Mouse (Mus musculus) MEL (cell line): ENCODE measurements around the gene Atp5d. TPM values are rescaled to one million over a fixed set of nuclear protein-coding genes. Genes with fewer than 3 reads are reported as not detected.
A peak's percentile ranks its signal among the peaks of the same experiment; 100 is the strongest.

Source experiments
- DNase-seq: peaks from one replicate; pipeline ENCODE4 v3.0.0; 2011; ENCODE audit warnings: low read depth, low spot score
- H3K27ac ChIP-seq: 2 replicates; pipeline ENCODE4 v1.5.1; 2012; ENCODE audit warnings: low read depth, mild to moderate bottlenecking, control low read depth, low read length, moderate library complexity; ENCODE audit not compliant: control insufficient read depth
- H3K27me3 ChIP-seq, 2 experiments: fragments of 150-350 bp in 1 of 2; sonication (generic) in 1 of 2; 2 replicates each; pipeline ENCODE4 v1.6.1; 2012; ENCODE audit warnings: low read length in 2 of 2, mild to moderate bottlenecking in 2 of 2, improper control_type of control experiment in 1 of 2, moderate library complexity in 1 of 2; ENCODE audit not compliant: insufficient read depth in 2 of 2, control insufficient read depth in 1 of 2
- H3K36me3 ChIP-seq, 2 experiments: 2 replicates each; pipeline ENCODE4 v1.6.1; 2012 to 2014; ENCODE audit warnings: low read length in 2 of 2, improper control_type of control experiment in 1 of 2, inconsistent platforms in 1 of 2, mild to moderate bottlenecking in 1 of 2; ENCODE audit not compliant: insufficient read depth in 2 of 2, control insufficient read depth in 1 of 2
- H3K4me1 ChIP-seq, 2 experiments: fragments of 150-350 bp in 1 of 2; sonication (generic) in 1 of 2; 2 replicates each; pipeline ENCODE4 v1.6.1; 2012; ENCODE audit warnings: low read length in 2 of 2, improper control_type of control experiment in 1 of 2, mild to moderate bottlenecking in 1 of 2; ENCODE audit not compliant: insufficient read depth in 2 of 2, control insufficient read depth in 1 of 2
- H3K4me3 ChIP-seq, 2 experiments: fragments of 150-350 bp in 1 of 2; sonication (generic) in 1 of 2; 2 replicates each; pipeline ENCODE4 v1.5.1; 2012; ENCODE audit warnings: low read depth in 2 of 2, low read length in 2 of 2, mild to moderate bottlenecking in 2 of 2, moderate library complexity in 2 of 2, control low read depth in 1 of 2, improper control_type of control experiment in 1 of 2; ENCODE audit not compliant: control insufficient read depth in 1 of 2, insufficient read depth in 1 of 2
- H3K79me2 ChIP-seq: 2 replicates; pipeline ENCODE4 v1.6.1; 2012; ENCODE audit warnings: mild to moderate bottlenecking, low read length, moderate library complexity; ENCODE audit not compliant: control insufficient read depth, poor library complexity, insufficient read depth
- H3K9ac ChIP-seq: 2 replicates; pipeline ENCODE4 v1.6.1; 2012; ENCODE audit warnings: low read depth, mild to moderate bottlenecking, control low read depth, low read length, moderate library complexity; ENCODE audit not compliant: control insufficient read depth, poor library complexity, severe bottlenecking
- H3K9me3 ChIP-seq: fragments of 150-350 bp; sonication (generic); replicated peaks from 2 replicates; pipeline ENCODE4 v1.6.1; 2012; ENCODE audit warnings: mild to moderate bottlenecking, low read length, improper control_type of control experiment, moderate library complexity; ENCODE audit not compliant: insufficient read depth
- BHLHE40 ChIP-seq: IDR thresholded peaks from 2 replicates; pipeline ENCODE4 v1.6.1; 2012; ENCODE audit warnings: low read depth, mild to moderate bottlenecking, inconsistent platforms, low read length, improper control_type of control experiment, borderline replicate concordance
- CHD1 ChIP-seq: IDR thresholded peaks from 2 replicates; pipeline ENCODE4 v1.6.1; 2012; ENCODE audit warnings: low read depth, mild to moderate bottlenecking, inconsistent platforms, low read length, improper control_type of control experiment
- CHD2 ChIP-seq: IDR thresholded peaks from 2 replicates; pipeline ENCODE4 v1.6.1; 2011; ENCODE audit warnings: low read length, improper control_type of control experiment
- CTCF ChIP-seq, 3 experiments: IDR thresholded peaks in 2 of 3; conservative IDR thresholded peaks in 1 of 3; 2 replicates each; pipeline ENCODE4 v1.5.1; 2011 to 2012; ENCODE audit warnings: low read length in 3 of 3, low read depth in 2 of 3, mild to moderate bottlenecking in 2 of 3, improper control_type of control experiment in 1 of 3, inconsistent platforms in 1 of 3, mixed read lengths in 1 of 3, moderate library complexity in 1 of 3; ENCODE audit not compliant: control insufficient read depth in 1 of 3, insufficient read depth in 1 of 3, poor library complexity in 1 of 3, severe bottlenecking in 1 of 3
- E2F4 ChIP-seq: IDR thresholded peaks from 2 replicates; pipeline ENCODE4 v1.6.1; 2011; ENCODE audit warnings: low read depth, low read length, improper control_type of control experiment, borderline replicate concordance
- ELF1 ChIP-seq: IDR thresholded peaks from 2 replicates; pipeline ENCODE4 v1.6.1; 2014; ENCODE audit warnings: low read depth, mild to moderate bottlenecking, inconsistent platforms, low read length, improper control_type of control experiment, moderate library complexity
- EP300 ChIP-seq, 2 experiments: IDR thresholded peaks; 2 replicates each; pipeline ENCODE4 v1.6.1; 2011; ENCODE audit warnings: improper control_type of control experiment in 2 of 2, low read length in 2 of 2, low read depth in 1 of 2, mild to moderate bottlenecking in 1 of 2
- GABPA ChIP-seq: IDR thresholded peaks from 2 replicates; pipeline ENCODE4 v1.6.1; 2012; ENCODE audit warnings: low read depth, mild to moderate bottlenecking, inconsistent platforms, low read length, improper control_type of control experiment, moderate library complexity
- GATA1 ChIP-seq: IDR thresholded peaks from 2 replicates; pipeline ENCODE4 v1.6.1; 2011; ENCODE audit warnings: low read depth, low read length, improper control_type of control experiment
- HCFC1 ChIP-seq: IDR thresholded peaks from 2 replicates; pipeline ENCODE4 v1.6.1; 2012; ENCODE audit warnings: low read depth, mild to moderate bottlenecking, inconsistent platforms, low read length, improper control_type of control experiment, moderate library complexity
- JUND ChIP-seq: IDR thresholded peaks from 2 replicates; pipeline ENCODE4 v1.6.1; 2011; ENCODE audit warnings: low read depth, mild to moderate bottlenecking, improper control_type of control experiment, low read length
- KAT2A ChIP-seq: conservative IDR thresholded peaks from 2 replicates; pipeline ENCODE4 v1.6.1; 2012; ENCODE audit warnings: low read depth, low read length, improper control_type of control experiment, inconsistent platforms
- MAFK ChIP-seq: IDR thresholded peaks from 2 replicates; pipeline ENCODE4 v1.6.1; 2011; ENCODE audit warnings: low read depth, mild to moderate bottlenecking, low read length, improper control_type of control experiment, borderline replicate concordance
- MAX ChIP-seq: IDR thresholded peaks from 2 replicates; pipeline ENCODE4 v1.6.1; 2011; ENCODE audit warnings: low read length, improper control_type of control experiment
- MAZ ChIP-seq: IDR thresholded peaks from 2 replicates; pipeline ENCODE4 v1.6.1; 2012; ENCODE audit warnings: low read depth, mild to moderate bottlenecking, inconsistent platforms, low read length, improper control_type of control experiment
- MEF2A ChIP-seq: IDR thresholded peaks from 2 replicates; pipeline ENCODE4 v1.6.1; 2014; ENCODE audit warnings: low read depth, mild to moderate bottlenecking, inconsistent platforms, low read length, improper control_type of control experiment; ENCODE audit not compliant: poor library complexity, insufficient replicate concordance, severe bottlenecking; ENCODE audit errors: extremely low read depth
- MXI1 ChIP-seq: IDR thresholded peaks from 2 replicates; pipeline ENCODE4 v1.6.1; 2011; ENCODE audit warnings: mild to moderate bottlenecking, low read depth, low read length, improper control_type of control experiment
- MYB ChIP-seq: IDR thresholded peaks from 2 replicates; pipeline ENCODE4 v1.6.1; 2011; ENCODE audit warnings: mild to moderate bottlenecking, low read depth, low read length, improper control_type of control experiment
- MYC ChIP-seq: IDR thresholded peaks from 2 replicates; pipeline ENCODE4 v1.6.1; 2011; ENCODE audit warnings: low read depth, mild to moderate bottlenecking, low read length, improper control_type of control experiment, moderate library complexity
- NELFE ChIP-seq: IDR thresholded peaks from 2 replicates; pipeline ENCODE4 v1.6.1; 2011; ENCODE audit warnings: low read depth, low read length, improper control_type of control experiment
- NRF1 ChIP-seq: IDR thresholded peaks from 2 replicates; pipeline ENCODE4 v1.6.1; 2014; ENCODE audit warnings: low read depth, mild to moderate bottlenecking, inconsistent platforms, low read length, improper control_type of control experiment, moderate library complexity; ENCODE audit not compliant: poor library complexity, insufficient read depth, severe bottlenecking
- POLR2A ChIP-seq, 2 experiments: IDR thresholded peaks; 2 replicates each; pipeline ENCODE4 v1.6.1; 2011 to 2012; ENCODE audit warnings: low read length in 2 of 2, mild to moderate bottlenecking in 2 of 2, control low read depth in 1 of 2, improper control_type of control experiment in 1 of 2, low read depth in 1 of 2, moderate library complexity in 1 of 2; ENCODE audit not compliant: control insufficient read depth in 1 of 2, insufficient read depth in 1 of 2, poor library complexity in 1 of 2
- POLR2AphosphoS2 ChIP-seq: IDR thresholded peaks from 2 replicates; pipeline ENCODE4 v1.6.1; 2011; ENCODE audit warnings: low read length, improper control_type of control experiment
- POLR2AphosphoS5 ChIP-seq: IDR thresholded peaks from 2 replicates; pipeline ENCODE4 v1.6.1; 2012; ENCODE audit warnings: low read depth, borderline replicate concordance, mild to moderate bottlenecking, inconsistent platforms, low read length, moderate library complexity, mixed read lengths
- RAD21 ChIP-seq: IDR thresholded peaks from 2 replicates; pipeline ENCODE4 v1.6.1; 2011; ENCODE audit warnings: mild to moderate bottlenecking, low read depth, low read length, improper control_type of control experiment
- RCOR1 ChIP-seq: IDR thresholded peaks from 2 replicates; pipeline ENCODE4 v1.6.1; 2012; ENCODE audit warnings: low read depth, mild to moderate bottlenecking, inconsistent platforms, low read length, improper control_type of control experiment
- SIN3A ChIP-seq: IDR thresholded peaks from 2 replicates; pipeline ENCODE4 v1.6.1; 2012; ENCODE audit warnings: low read length, improper control_type of control experiment, inconsistent platforms
- SMC3 ChIP-seq: IDR thresholded peaks from 2 replicates; pipeline ENCODE4 v1.6.1; 2011; ENCODE audit warnings: low read depth, low read length, improper control_type of control experiment
- TAL1 ChIP-seq: IDR thresholded peaks from 2 replicates; pipeline ENCODE4 v1.6.1; 2012; ENCODE audit warnings: mild to moderate bottlenecking, inconsistent platforms, low read length, moderate library complexity, mixed read lengths
- TBP ChIP-seq: IDR thresholded peaks from 2 replicates; pipeline ENCODE4 v1.8.0; 2011; ENCODE audit warnings: low read depth, low read length, improper control_type of control experiment
- TCF12 ChIP-seq: IDR thresholded peaks from 2 replicates; pipeline ENCODE4 v1.6.1; 2014; ENCODE audit warnings: low read depth, mild to moderate bottlenecking, inconsistent platforms, low read length, improper control_type of control experiment, moderate library complexity
- UBTF ChIP-seq: IDR thresholded peaks from 2 replicates; pipeline ENCODE4 v1.6.1; 2012; ENCODE audit warnings: low read depth, mild to moderate bottlenecking, inconsistent platforms, low read length, improper control_type of control experiment, moderate library complexity, borderline replicate concordance; ENCODE audit not compliant: insufficient read depth
- USF1 ChIP-seq: IDR thresholded peaks from 2 replicates; pipeline ENCODE4 v1.6.1; 2014; ENCODE audit warnings: low read depth, mild to moderate bottlenecking, inconsistent platforms, low read length, improper control_type of control experiment, moderate library complexity
- USF2 ChIP-seq, 2 experiments: IDR thresholded peaks; 2 replicates each; pipeline ENCODE4 v1.6.1; 2011 to 2012; ENCODE audit warnings: improper control_type of control experiment in 2 of 2, low read length in 2 of 2, borderline replicate concordance in 1 of 2, inconsistent platforms in 1 of 2, low read depth in 1 of 2, mild to moderate bottlenecking in 1 of 2; ENCODE audit not compliant: insufficient read depth in 1 of 2
- ZC3H11A ChIP-seq: IDR thresholded peaks from 2 replicates; pipeline ENCODE4 v1.6.1; 2012; ENCODE audit warnings: low read depth, mild to moderate bottlenecking, inconsistent platforms, low read length, improper control_type of control experiment
- ZKSCAN1 ChIP-seq: IDR thresholded peaks from 2 replicates; pipeline ENCODE4 v1.6.1; 2012; ENCODE audit warnings: low read depth, mild to moderate bottlenecking, inconsistent platforms, low read length, improper control_type of control experiment, moderate library complexity
- ZMIZ1 ChIP-seq: IDR thresholded peaks from 2 replicates; pipeline ENCODE4 v1.6.1; 2012; ENCODE audit warnings: low read depth, mild to moderate bottlenecking, inconsistent platforms, low read length, improper control_type of control experiment, moderate library complexity
- polyA plus RNA-seq, 2 experiments: library from polyadenylated mRNA; stranded (reverse) in 1 of 2; unstranded in 1 of 2; fragments of >175 nt in 1 of 2; fragments of >200 nt in 1 of 2; gene quantifications; 2 replicates each; pipeline versions ENCODE4 v1.2.1 to v1.2.4; 2012; ENCODE audit warnings: low replicate concordance in 2 of 2, low read depth in 1 of 2; ENCODE audit not compliant: insufficient read length in 2 of 2, insufficient read depth in 1 of 2, missing spikeins in 1 of 2
- total RNA-seq: library from RNA; depleted of rRNA; stranded (reverse); fragments of 300-350 nt; gene quantifications from 2 replicates; pipeline ENCODE4 v1.2.3, GENCODE M21; 2012

The Atp5d gene
- total and polyA plus RNA-seq, 3 experiments: 300 to 657 (median 308) TPM

DNA sequence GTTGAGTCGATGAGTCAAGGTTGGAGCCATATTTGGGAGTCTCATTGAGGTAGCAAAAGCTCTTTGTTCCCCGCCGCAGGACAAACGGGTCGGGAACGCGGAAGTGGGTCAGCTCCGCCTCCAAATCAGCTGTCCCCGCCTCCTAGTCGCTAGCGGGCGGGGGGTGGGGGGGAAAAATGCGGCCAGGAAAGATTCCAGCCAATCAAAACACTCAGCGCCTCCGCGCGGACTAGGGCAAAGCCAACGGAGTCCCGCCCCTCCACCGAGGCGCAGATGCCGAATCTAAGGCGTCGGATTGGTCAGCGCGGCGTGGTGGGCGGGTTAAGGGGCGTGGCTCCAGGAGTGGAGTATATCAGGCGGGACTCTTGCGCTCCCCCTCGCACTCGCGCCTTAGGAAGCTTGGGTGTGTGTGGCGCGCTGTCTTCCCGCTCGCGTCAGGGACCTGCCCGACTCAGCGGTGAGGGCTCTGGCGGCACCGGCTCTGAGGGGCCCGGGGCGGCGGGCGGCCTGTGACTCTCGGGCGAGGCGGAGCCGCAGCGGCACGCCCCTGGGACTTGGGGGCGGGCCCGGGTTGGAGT is 29.1 kb downstream of the Atp5d start:
- Histone ChIP-seq H3K36me3 (peaks cover 0 to 13% of the 10 kb centered on the region in 2 experiments; a peak in 2 of 4 replicates), H3K27me3 (no peaks in the 10 kb centered on the region), H3K79me2 (peaks cover 8% of the 10 kb centered on the region; the same call in 1 of the 2 replicates), H3K4me1 (peaks cover 4 to 25% of the 10 kb centered on the region in 2 experiments; a peak in 3 of 4 replicates), H3K4me3 (peak overlapping the region; percentile 67 to 84), H3K27ac (peak overlapping the region; percentile 90), H3K9me3 (no peaks in the 10 kb centered on the region), H3K9ac (peak overlapping the region; percentile 92)
- peak; percentile 98 for DNase-seq
- TF ChIP-seq CHD2: no peak
- peak; percentile 99 for TF ChIP-seq NELFE
- TF ChIP-seq POLR2AphosphoS2: peak; percentile 98
- TF ChIP-seq SIN3A: peak; percentile 69
- TF ChIP-seq TCF12: 0 out of 2 replicates have a peak, but pooled peaks have one; percentile 23
- no peak for TF ChIP-seq GATA1
- TF ChIP-seq USF2 (IDR thresholded peaks at IDR 0.05; ENCODE audit: borderline replicate concordance in 1 of 2, insufficient read depth in 1 of 2, low read depth in 1 of 2, low read length in 2 of 2): no peak
- TF ChIP-seq MYB: no peak
- TF ChIP-seq UBTF: no peak; the same call in 1 of the 2 replicates
- TF ChIP-seq TAL1: no peak
- TF ChIP-seq MAX: no peak
- TF ChIP-seq MAFK: no peak
- TF ChIP-seq ZMIZ1: peak; percentile 97
- TF ChIP-seq SMC3: no peak
- peak; percentile 98 for TF ChIP-seq TBP
- no peak for TF ChIP-seq CTCF (IDR thresholded peaks at IDR 0.05 in 2 of 3, conservative IDR thresholded peaks at IDR 0.05 in 1 of 3; ENCODE audit: control insufficient read depth in 1 of 3, insufficient read depth in 1 of 3, low read depth in 2 of 3, low read length in 3 of 3, poor library complexity in 1 of 3, severe bottlenecking in 1 of 3)
- TF ChIP-seq ZKSCAN1: no peak
- TF ChIP-seq POLR2AphosphoS5: peak; percentile 90
- TF ChIP-seq EP300 (IDR thresholded peaks at IDR 0.05; ENCODE audit: low read depth in 1 of 2, low read length in 2 of 2): no peak
- peak; percentile 45 for TF ChIP-seq MXI1
- TF ChIP-seq MAZ: peak; percentile 83; the same call in 1 of the 2 replicates
- no peak for TF ChIP-seq RCOR1
- TF ChIP-seq BHLHE40: no peak
- TF ChIP-seq RAD21: no peak
- peak; percentile 50 for TF ChIP-seq NRF1
- peak; percentile 99 for TF ChIP-seq ELF1
- TF ChIP-seq MEF2A: no peak
- TF ChIP-seq KAT2A: no peak
- TF ChIP-seq JUND: no peak
- TF ChIP-seq POLR2A (IDR thresholded peaks at IDR 0.05; ENCODE audit: control insufficient read depth in 1 of 2, insufficient read depth in 1 of 2, low read depth in 1 of 2, low read length in 2 of 2, poor library complexity in 1 of 2): peak; percentile 98 to 99
- peak; percentile 71 for TF ChIP-seq HCFC1
- no peak for TF ChIP-seq CHD1
- no peak for TF ChIP-seq ZC3H11A
- TF ChIP-seq GABPA: no peak
- 0 out of 2 replicates have a peak, but pooled peaks have one; percentile 10 for TF ChIP-seq E2F4
- TF ChIP-seq USF1: peak; percentile 59
- TF ChIP-seq MYC: peak; percentile 22; the same call in 1 of the 2 replicates
